Mouse (Mus musculus) heart, embryonic 11.5 days (tissue): ENCODE measurements around the gene Trio. TPM values are rescaled to one million over a fixed set of nuclear protein-coding genes. Genes with fewer than 3 reads are reported as not detected.
A peak's percentile ranks its signal among the peaks of the same experiment; 100 is the strongest.

Experiments used
- ATAC-seq: fragments of 200-750 bp; cut with Nextera tagmentation; replicated peaks from 2 replicates; pipeline ENCODE4 v1.8.0; 2017; ENCODE audit warnings: moderate library complexity; ENCODE audit not compliant: insufficient number of reproducible peaks, low FRiP score, low TSS enrichment
- H3K27ac ChIP-seq: fragments of 300-500 bp; sonication (generic); 2 replicates; pipeline ENCODE4 v1.5.1; 2014; ENCODE audit warnings: mild to moderate bottlenecking, low read depth, low read length
- H3K27me3 ChIP-seq: fragments of 300-500 bp; sonication (generic); 2 replicates; pipeline ENCODE4 v1.6.1; 2014; ENCODE audit warnings: mild to moderate bottlenecking, low read length, mixed read lengths; ENCODE audit not compliant: control insufficient read depth, insufficient read depth
- H3K36me3 ChIP-seq: fragments of 300-500 bp; sonication (generic); 2 replicates; pipeline ENCODE4 v1.6.1; 2014; ENCODE audit warnings: mild to moderate bottlenecking, low read length, moderate library complexity, mixed read lengths; ENCODE audit not compliant: control insufficient read depth, insufficient read depth
- H3K4me1 ChIP-seq: fragments of 300-500 bp; sonication (generic); 2 replicates; pipeline ENCODE4 v1.6.1; 2014; ENCODE audit warnings: low read length; ENCODE audit not compliant: control insufficient read depth, insufficient read depth
- H3K4me2 ChIP-seq: fragments of 300-500 bp; sonication (generic); 2 replicates; pipeline ENCODE4 v1.6.1; 2014; ENCODE audit warnings: mild to moderate bottlenecking, moderate library complexity
- H3K4me3 ChIP-seq: fragments of 300-500 bp; sonication (generic); 2 replicates; pipeline ENCODE4 v1.5.1; 2014; ENCODE audit warnings: low read depth, low read length
- H3K9ac ChIP-seq: fragments of 300-500 bp; sonication (generic); 2 replicates; pipeline ENCODE4 v1.6.1; 2014; ENCODE audit warnings: mild to moderate bottlenecking, low read depth, low read length, moderate library complexity
- H3K9me3 ChIP-seq: fragments of 300-500 bp; sonication (generic); replicated peaks from 2 replicates; pipeline ENCODE4 v1.6.1; 2016; ENCODE audit warnings: low read length; ENCODE audit not compliant: control insufficient read depth
- WGBS: fragments of 180-500 bp; shearing (Covaris S2); extraction: QIAGEN DNeasy Blood & Tissue Kit; methylation state at CpG from one replicate; pipeline ENCODE4 v1.1.7; 2014; ENCODE audit not compliant: insufficient replicate concordance; 5-methylcytosine and 5-hydroxymethylcytosine counted together
- polyA plus RNA-seq: library from polyadenylated mRNA; unstranded; fragments of >200 nt; fragmentation: Nextera tagmentation; extraction: Ambion mirVana; gene quantifications from 2 replicates; pipeline ENCODE4 v1.2.1, GENCODE M21; 2014

Gene Trio
- polyA plus RNA-seq, 1 experiment from 2014 or later, result 28.5 TPM

GRCm38 (mm10) chr15:27789325-27789724 lies 236.3 kb downstream of the Trio start:
- Histone ChIP-seq H3K27me3 (no peaks in the 10 kb centered on the region), H3K36me3 (no peaks in the 10 kb centered on the region), H3K27ac (peak overlapping the region; percentile 84), H3K4me1 (peaks cover 71% of the 10 kb centered on the region), H3K4me2 (no peak overlapping the region), H3K9me3 (no peaks in the 10 kb centered on the region), H3K4me3 (no peak overlapping the region), H3K9ac (no peak overlapping the region)
- ATAC-seq, result no peak
- WGBS, result 59% methylated on average over 3 of the region's 3 CpGs

DNA sequence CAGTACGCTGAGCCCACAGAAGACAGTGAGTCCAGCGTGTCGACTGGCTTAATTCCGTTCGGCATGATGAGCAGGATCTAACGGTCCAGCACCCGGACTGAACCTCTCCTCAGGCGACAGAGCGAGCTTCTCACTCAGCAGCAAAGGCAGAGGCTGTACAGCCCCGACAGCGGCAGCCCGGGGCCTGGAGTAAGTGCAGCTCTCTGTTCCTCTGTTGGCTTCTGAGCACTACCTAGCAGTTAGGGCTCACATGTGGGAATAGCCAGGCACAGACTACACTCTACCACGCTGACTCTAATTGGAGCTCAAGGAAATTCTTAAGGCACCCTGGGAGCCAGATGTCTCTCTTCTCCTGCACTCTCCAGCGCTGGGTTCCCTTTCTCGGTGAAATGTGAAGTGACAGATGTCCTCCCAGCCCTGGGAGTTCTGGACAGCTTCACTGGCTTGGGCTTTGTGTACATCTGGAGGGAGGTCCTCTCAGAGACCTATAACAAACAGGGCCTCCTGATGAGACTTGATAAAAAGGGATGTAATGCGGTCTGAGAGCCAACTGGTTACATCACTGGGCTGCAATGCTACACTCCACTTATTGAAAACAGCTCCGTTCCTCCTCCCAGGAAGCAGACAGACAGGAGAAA lies 237.4 kb downstream of the Trio start:
- H3K27me3 ChIP-seq, result no peaks in the 10 kb centered on the region
- no peaks in the 10 kb centered on the region for H3K9me3 ChIP-seq
- peaks cover 73% of the 10 kb centered on the region for H3K4me1 ChIP-seq
- peak overlapping the region; percentile 66 for H3K9ac ChIP-seq
- peak overlapping the region; percentile 38 for H3K4me3 ChIP-seq
- H3K27ac ChIP-seq, result peak overlapping the region; percentile 84
- no peaks in the 10 kb centered on the region for H3K36me3 ChIP-seq
- 20% methylated on average over 17 of the region's 17 CpGs for WGBS
- H3K4me2 ChIP-seq, result peak overlapping the region; percentile 59
- ATAC-seq, result peak; percentile 67

- Histone ChIP-seq H3K4me3 (peak overlapping the region; percentile 38), H3K4me2 (peak overlapping the region; percentile 59), H3K9me3 (no peaks in the 10 kb centered on the region), H3K9ac (peak overlapping the region; percentile 66), H3K27me3 (no peaks in the 10 kb centered on the region), H3K36me3 (no peaks in the 10 kb centered on the region), H3K27ac (peak overlapping the region; percentile 43; the same call in 1 of the 2 replicates), H3K4me1 (peaks cover 73% of the 10 kb centered on the region)
- 48% methylated on average over 4 of the region's 4 CpGs for WGBS
- ATAC-seq, result no peak
Observed at GRCm38 (mm10) chr15:27787151-27787550, 238.5 kb downstream of the Trio start.

GRCm38 (mm10) chr15:27786418-27786817 lies 239.2 kb downstream of the Trio start:
- H3K4me2 ChIP-seq, result peak overlapping the region; percentile 59
- no peaks in the 10 kb centered on the region for H3K27me3 ChIP-seq
- H3K36me3 ChIP-seq, result no peaks in the 10 kb centered on the region
- peak overlapping the region; percentile 38; the same call in 1 of the 2 replicates for H3K4me3 ChIP-seq
- H3K27ac ChIP-seq, result peak overlapping the region; percentile 43; the same call in 1 of the 2 replicates
- H3K9ac ChIP-seq, result no peak overlapping the region
- H3K9me3 ChIP-seq, result no peaks in the 10 kb centered on the region
- no peak for ATAC-seq
- H3K4me1 ChIP-seq, result peaks cover 76% of the 10 kb centered on the region
- WGBS, result 48% methylated on average over 11 of the region's 11 CpGs

DNA sequence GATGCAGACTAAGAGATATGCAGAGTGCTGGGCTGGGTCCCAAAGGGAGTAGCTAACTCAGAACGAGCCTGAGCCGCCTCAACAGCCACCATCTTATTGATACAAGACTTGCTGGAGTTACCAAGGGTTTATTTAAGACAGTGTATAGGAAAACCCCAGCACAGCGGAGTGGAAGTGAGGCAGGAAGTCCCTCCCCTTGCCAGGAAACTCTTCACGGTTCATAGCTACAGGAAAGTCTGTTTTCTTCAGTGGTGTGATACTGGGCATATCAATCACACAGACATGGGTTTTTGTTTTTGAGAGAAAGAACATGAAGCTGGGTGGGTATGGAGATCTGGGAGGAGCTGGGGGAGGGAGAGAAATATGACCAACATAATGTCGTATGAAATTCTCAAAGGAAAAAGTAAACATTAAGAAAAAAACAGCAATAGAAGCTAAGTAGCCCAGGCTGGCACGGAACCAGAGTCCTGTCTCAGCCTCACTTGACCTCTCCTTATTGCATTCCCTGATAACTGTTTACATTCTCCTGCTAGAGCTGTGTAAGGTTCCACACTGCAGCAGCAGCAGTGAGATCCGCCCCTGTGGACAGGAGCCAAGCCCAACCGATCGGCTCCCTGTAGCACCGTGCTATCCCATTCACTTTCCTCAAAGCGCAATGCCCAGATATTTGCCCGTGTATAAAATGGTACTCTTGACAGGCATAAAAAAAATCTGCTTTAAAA lies 240.2 kb downstream of the Trio start:
- Histone ChIP-seq H3K9me3 (no peaks in the 10 kb centered on the region), H3K36me3 (no peaks in the 10 kb centered on the region), H3K4me1 (peaks cover 82% of the 10 kb centered on the region), H3K27me3 (no peaks in the 10 kb centered on the region), H3K9ac (no peak overlapping the region), H3K27ac (peak overlapping the region; percentile 91), H3K4me2 (peak overlapping the region; percentile 33; the same call in 1 of the 2 replicates), H3K4me3 (no peak overlapping the region)
- ATAC-seq, result 0 out of 2 replicates have a peak, but pooled peaks have one; percentile 3
- WGBS, result 32% methylated on average over 12 of the region's 12 CpGs

DNA sequence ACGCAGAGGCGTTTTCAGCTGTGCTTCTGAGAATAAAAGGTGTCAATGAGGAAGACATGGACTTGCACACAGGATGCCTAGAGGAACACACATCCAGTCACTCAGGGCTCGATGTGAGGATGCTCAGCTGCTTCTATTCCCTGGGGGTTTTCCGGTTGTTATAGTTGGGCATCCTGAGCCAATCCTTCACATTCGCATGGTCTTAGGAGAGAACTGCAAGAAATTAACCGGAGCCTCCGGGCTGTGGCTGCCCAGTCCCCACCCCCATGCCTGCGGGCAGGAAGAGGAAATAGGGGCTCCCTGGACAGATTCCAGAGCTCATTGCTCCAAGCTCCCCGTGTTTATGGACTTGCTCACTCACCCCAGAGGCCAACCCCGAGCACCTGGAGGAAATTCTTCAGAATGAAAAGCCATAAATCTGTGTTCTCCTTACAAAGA lies 241.5 kb downstream of the Trio start:
- Histone ChIP-seq H3K9me3 (no peaks in the 10 kb centered on the region), H3K9ac (peak overlapping the region; percentile 24), H3K4me3 (no peak overlapping the region), H3K4me2 (peak overlapping the region; percentile 36), H3K4me1 (peaks cover 89% of the 10 kb centered on the region), H3K27me3 (no peaks in the 10 kb centered on the region), H3K27ac (peak overlapping the region; percentile 91), H3K36me3 (no peaks in the 10 kb centered on the region)
- 34% methylated on average over 10 of the region's 10 CpGs for WGBS
- peak; percentile 32; the same call in 1 of the 2 replicates for ATAC-seq

DNA sequence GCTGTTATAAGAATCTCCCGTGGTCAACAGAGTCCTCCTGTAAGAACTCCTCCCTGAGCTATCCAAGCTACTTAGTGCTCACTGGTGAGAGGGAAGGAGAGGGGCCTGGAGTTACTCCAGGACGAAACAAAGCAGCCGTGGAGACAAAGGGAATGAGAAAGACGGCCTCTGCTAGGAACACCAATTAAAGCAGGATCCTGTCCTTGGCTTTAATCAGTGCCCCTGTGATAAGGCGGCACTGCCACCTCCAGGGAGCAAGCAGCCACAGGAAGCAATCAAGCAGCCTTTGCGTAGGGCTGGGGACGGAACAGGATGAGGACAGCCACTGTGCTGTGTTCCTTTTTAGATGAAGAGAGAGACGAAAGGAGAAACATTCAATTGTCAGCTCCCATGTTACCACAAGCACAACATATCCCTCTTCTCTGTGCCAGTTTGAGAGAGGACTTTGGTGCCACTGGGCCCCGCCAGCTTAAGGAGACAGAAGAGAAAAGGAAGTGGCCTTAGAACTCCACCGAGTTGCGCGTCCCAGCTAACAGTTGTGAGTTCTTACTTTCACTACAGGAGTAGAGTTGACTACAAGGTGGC lies 242.0 kb downstream of the Trio start:
- H3K27ac ChIP-seq, result peak overlapping the region; percentile 91
- ATAC-seq, result no peak
- peaks cover 91% of the 10 kb centered on the region for H3K4me1 ChIP-seq
- H3K4me3 ChIP-seq, result no peak overlapping the region
- H3K9ac ChIP-seq, result peak overlapping the region; percentile 1
- H3K4me2 ChIP-seq, result peak overlapping the region; percentile 36
- H3K36me3 ChIP-seq, result no peaks in the 10 kb centered on the region
- 23% methylated on average over 12 of the region's 12 CpGs for WGBS
- no peaks in the 10 kb centered on the region for H3K9me3 ChIP-seq
- no peaks in the 10 kb centered on the region for H3K27me3 ChIP-seq

DNA sequence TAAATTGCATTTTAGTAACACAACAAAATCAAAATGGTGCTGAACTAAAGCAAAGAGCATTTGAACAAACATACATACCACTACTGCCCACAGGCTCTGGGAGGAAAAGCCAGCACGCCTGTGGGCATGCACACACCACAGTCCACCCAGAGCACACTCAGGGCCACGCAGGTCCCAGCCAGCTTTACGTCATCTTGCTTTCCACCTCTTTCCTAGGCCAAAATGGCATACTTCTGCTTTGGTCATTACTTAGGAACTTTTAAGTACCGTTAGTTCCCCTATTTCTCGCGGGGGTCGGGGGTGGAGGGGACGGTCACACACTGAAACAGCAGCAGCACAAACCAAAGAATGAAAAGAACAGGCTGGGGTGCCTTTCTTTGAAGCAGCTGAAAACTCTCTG lies 242.6 kb downstream of the Trio start:
- Histone ChIP-seq H3K4me1 (peaks cover 92% of the 10 kb centered on the region), H3K36me3 (no peaks in the 10 kb centered on the region), H3K9me3 (no peaks in the 10 kb centered on the region), H3K4me3 (no peak overlapping the region), H3K4me2 (peak overlapping the region; percentile 36), H3K9ac (peak overlapping the region; percentile 1), H3K27ac (peak overlapping the region; percentile 91), H3K27me3 (no peaks in the 10 kb centered on the region)
- 46% methylated on average over 8 of the region's 8 CpGs for WGBS
- no peak for ATAC-seq
